Mouse (Mus musculus): ENCODE measurements around the gene Amdhd2. TPM values are rescaled to one million over a fixed set of nuclear protein-coding genes. Genes with fewer than 3 reads are reported as not detected.
A peak's percentile ranks its signal among the peaks of the same experiment; 100 is the strongest.

Gene Amdhd2
- polyA plus RNA-seq, 1 experiment: 109 TPM

DNA sequence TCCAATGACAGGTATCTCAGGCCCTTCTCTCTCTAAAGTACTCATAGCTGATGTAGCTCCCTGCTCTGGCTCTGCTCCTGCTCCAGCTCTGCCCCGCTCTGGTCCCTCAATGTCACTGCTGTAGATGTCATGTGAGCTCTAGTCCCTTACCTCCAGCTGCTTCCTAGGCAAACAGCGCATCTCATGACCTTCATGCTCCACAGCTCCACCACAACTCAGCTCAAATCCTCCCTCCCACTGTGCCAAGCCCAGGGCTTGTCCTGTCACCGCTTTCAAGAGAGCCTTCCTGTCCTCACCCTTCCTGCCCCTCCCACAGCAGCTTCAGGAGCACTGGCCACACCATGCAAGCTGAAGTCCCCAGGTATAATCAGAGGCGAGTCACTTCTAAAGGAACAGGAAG lies 36.2 kb upstream of the Amdhd2 start:
- H3K4me3 ChIP-seq (replicated peaks): peak overlapping the region; percentile 78
- H3K4me1 ChIP-seq: peaks cover 96% of the 10 kb centered on the region
- H3K9me3 ChIP-seq: no peaks in the 10 kb centered on the region
- peaks cover 44% of the 10 kb centered on the region for H3K36me3 ChIP-seq (replicated peaks; ENCODE audit: low read length)
- TF ChIP-seq GATA1 (IDR thresholded peaks at IDR 0.05; ENCODE audit: borderline replicate concordance, low read length) (no peak), FLI1 (IDR thresholded peaks at IDR 0.05; ENCODE audit: low read length) (no peak)
- H3K27me3 ChIP-seq (replicated peaks): no peaks in the 10 kb centered on the region

DNA sequence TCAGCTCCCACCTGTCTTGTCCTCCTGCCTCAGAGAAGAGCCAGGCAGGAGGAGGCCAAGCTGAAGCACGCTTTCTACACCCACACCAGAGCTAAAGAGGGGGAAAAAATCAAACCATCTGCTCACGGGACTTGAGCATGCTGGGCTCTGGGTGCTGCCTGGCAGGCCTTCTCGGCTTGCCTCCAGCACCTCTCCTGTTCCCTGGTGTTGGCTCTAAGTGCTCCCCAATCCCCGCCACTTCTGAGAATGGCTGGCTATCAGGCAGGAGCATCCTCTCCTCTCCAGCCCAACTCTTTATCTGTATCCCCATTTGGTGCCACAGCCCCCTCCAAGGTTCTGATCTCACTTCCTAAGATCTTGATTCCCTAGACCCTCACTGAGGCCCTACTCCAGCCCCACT lies 35.7 kb upstream of the Amdhd2 start:
- Histone ChIP-seq H3K4me1 (peaks cover 96% of the 10 kb centered on the region), H3K4me3 (replicated peaks) (peak overlapping the region; percentile 21), H3K27me3 (replicated peaks) (no peaks in the 10 kb centered on the region), H3K9me3 (no peaks in the 10 kb centered on the region), H3K36me3 (replicated peaks; ENCODE audit: low read length) (peaks cover 48% of the 10 kb centered on the region)
- TF ChIP-seq FLI1 (IDR thresholded peaks at IDR 0.05; ENCODE audit: low read length): no peak
- no peak for TF ChIP-seq GATA1 (IDR thresholded peaks at IDR 0.05; ENCODE audit: borderline replicate concordance, low read length)

DNA sequence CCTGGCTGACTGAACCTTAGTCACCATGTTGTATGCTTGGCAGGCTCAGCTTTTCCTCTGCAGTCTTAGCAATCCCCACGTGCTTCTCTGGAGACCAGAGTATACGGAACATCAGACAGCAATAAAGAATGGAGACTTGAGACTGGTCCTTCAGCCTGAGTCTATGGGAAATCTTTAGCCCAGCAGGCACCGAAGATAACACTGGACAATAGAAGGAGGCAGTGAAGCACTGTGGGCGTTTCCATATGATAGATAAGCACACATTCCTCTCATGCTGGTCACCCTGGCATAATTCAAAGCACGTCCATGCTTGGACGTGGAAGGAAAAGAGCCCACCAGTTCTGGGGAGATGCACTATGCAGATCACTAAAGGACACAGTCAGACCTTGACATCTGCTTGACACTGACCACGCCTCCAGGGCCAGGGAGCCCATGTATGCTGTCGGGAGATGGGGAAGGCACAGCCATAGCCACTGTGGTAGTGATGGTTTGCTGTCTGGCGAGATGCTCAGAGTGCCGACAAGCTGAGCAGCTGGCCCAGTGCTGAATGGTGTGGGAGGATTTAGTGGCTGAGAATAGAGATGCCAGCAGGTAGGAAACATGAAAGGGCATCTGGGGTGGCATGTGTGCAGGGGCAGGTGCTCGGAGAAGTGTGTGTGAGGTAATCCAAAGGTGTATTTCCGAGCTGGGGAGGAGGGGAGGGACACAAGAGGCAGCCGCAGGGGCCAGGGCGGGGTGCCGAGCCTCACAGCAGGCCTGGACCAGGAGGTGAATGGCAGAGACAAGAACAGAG lies 33.7 kb upstream of the Amdhd2 start:
- H3K4me1 ChIP-seq: peaks cover 91% of the 10 kb centered on the region
- peak overlapping the region; percentile 57 for H3K4me3 ChIP-seq (replicated peaks)
- no peak for TF ChIP-seq FLI1 (IDR thresholded peaks at IDR 0.05; ENCODE audit: low read length)
- no peak for TF ChIP-seq GATA1 (IDR thresholded peaks at IDR 0.05; ENCODE audit: borderline replicate concordance, low read length)
- H3K27me3 ChIP-seq (replicated peaks): no peaks in the 10 kb centered on the region
- H3K36me3 ChIP-seq (replicated peaks; ENCODE audit: low read length): peaks cover 58% of the 10 kb centered on the region
- H3K9me3 ChIP-seq: no peaks in the 10 kb centered on the region

DNA sequence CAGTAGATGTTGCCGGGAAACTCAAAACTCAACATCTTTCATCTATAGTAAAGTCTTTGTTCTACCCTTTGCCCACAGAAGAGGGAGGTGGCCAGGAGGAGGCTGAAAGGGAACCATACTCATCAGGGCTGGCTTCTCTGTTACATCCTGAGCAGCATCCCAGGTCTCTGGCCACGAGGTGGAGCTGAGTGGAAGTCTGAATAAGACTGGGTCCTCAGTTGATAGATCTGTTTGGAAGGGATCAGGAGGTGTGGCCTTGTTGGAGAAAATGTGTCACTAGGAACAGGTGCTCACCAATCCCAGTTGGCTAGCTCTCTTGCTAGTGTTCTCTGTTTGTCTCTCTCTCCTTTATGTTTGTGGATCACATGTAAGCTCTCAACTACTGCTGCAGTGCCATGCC lies 31.8 kb upstream of the Amdhd2 start:
- no peaks in the 10 kb centered on the region for H3K9me3 ChIP-seq
- H3K27me3 ChIP-seq (replicated peaks): no peaks in the 10 kb centered on the region
- no peak overlapping the region for H3K4me3 ChIP-seq (replicated peaks)
- peaks cover 50% of the 10 kb centered on the region for H3K36me3 ChIP-seq (replicated peaks; ENCODE audit: low read length)
- TF ChIP-seq GATA1 (IDR thresholded peaks at IDR 0.05; ENCODE audit: borderline replicate concordance, low read length): no peak
- TF ChIP-seq FLI1 (IDR thresholded peaks at IDR 0.05; ENCODE audit: low read length): no peak
- H3K4me1 ChIP-seq: peaks cover 84% of the 10 kb centered on the region

DNA sequence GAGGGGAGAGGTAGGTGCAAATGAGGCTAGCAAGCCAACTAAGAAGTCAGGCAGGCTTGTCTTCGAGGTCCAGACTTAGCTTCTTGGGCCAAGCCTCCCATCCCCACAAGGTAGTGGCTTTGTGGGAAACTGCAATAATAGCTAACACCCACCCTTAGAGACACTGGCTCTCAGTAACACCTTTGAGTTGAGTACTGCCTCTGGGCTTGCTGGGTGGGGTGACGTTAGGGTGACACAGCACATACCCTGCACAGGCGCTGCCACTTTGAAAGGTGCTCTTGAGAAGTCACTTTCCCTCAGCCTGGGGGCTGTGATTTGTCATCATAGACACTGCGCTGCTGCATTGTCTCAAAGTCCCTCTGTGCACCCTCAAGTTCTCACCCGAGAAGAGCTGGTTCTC lies 30.2 kb upstream of the Amdhd2 start:
- Histone ChIP-seq H3K4me3 (replicated peaks) (no peak overlapping the region), H3K27me3 (replicated peaks) (no peaks in the 10 kb centered on the region), H3K9me3 (no peaks in the 10 kb centered on the region), H3K4me1 (peaks cover 72% of the 10 kb centered on the region), H3K36me3 (replicated peaks; ENCODE audit: low read length) (peaks cover 57% of the 10 kb centered on the region)
- TF ChIP-seq GATA1 (IDR thresholded peaks at IDR 0.05; ENCODE audit: borderline replicate concordance, low read length) (no peak), FLI1 (IDR thresholded peaks at IDR 0.05; ENCODE audit: low read length) (no peak)

DNA sequence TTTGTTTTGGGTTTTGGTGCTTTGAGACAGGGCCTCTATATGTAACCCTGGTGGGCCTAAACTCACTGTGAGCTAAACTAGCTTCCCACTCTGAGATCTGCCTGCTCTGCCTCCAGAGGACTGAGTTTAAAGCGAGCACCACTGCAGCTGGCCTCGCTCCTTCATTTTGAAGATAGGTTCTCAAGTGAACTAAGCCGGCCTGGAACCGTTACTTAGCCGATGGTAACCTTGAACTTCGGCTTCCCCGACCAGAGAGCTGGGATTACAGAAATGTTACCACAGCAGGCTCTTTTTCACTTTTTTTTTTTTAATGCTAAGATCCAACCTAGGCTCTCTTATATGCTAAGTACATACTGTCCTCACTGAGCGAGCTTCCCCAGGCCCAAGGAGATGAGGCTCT lies 29.7 kb upstream of the Amdhd2 start:
- H3K9me3 ChIP-seq: no peaks in the 10 kb centered on the region
- H3K4me3 ChIP-seq (replicated peaks): no peak overlapping the region
- H3K27me3 ChIP-seq (replicated peaks): no peaks in the 10 kb centered on the region
- H3K4me1 ChIP-seq: peaks cover 67% of the 10 kb centered on the region
- H3K36me3 ChIP-seq (replicated peaks; ENCODE audit: low read length): peaks cover 56% of the 10 kb centered on the region
- TF ChIP-seq GATA1 (IDR thresholded peaks at IDR 0.05; ENCODE audit: borderline replicate concordance, low read length): no peak
- TF ChIP-seq FLI1 (IDR thresholded peaks at IDR 0.05; ENCODE audit: low read length): no peak

DNA sequence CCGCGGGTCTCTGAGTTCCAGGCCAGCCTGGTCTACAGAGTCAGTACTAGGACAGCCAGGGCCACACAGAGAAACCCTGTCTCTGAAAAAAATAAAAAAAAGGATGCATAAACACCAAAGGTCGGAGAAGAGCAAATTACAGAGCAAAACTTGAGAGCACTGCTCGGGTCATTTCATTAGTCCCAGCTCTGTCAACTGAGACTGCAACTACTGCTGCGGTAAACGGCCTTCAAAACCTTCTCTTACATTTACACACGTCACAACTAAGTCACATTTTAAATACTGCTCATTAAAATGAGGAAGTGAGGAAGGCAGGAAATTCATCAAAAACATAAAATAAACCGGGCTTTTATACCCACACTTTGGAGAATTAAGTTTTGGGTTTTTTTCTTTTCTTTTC lies 29.3 kb upstream of the Amdhd2 start:
- peaks cover 63% of the 10 kb centered on the region for H3K4me1 ChIP-seq
- peaks cover 55% of the 10 kb centered on the region for H3K36me3 ChIP-seq (replicated peaks; ENCODE audit: low read length)
- TF ChIP-seq GATA1 (IDR thresholded peaks at IDR 0.05; ENCODE audit: borderline replicate concordance, low read length): no peak
- H3K27me3 ChIP-seq (replicated peaks): no peaks in the 10 kb centered on the region
- no peaks in the 10 kb centered on the region for H3K9me3 ChIP-seq
- no peak overlapping the region for H3K4me3 ChIP-seq (replicated peaks)

DNA sequence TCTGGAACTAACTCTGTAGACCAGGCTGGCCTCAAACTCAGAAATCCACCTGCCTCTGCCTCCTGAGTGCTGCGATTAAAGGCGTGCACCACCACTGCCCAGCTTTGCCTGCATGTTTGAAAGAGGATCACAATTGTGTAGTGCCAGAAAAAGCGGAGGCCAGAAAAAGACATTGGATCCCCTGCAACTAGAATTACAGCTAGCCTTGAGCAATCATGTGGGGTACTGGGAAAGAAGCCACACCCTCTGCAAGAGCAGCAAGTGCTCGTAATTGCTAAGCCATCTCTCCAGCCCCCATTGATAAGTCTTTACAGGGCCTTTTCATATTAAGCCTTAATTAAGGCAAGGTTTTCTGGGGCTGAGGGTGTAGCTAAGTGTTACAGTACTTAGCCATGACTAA lies 27.9 kb upstream of the Amdhd2 start:
- peaks cover 51% of the 10 kb centered on the region for H3K36me3 ChIP-seq (replicated peaks; ENCODE audit: low read length)

DNA sequence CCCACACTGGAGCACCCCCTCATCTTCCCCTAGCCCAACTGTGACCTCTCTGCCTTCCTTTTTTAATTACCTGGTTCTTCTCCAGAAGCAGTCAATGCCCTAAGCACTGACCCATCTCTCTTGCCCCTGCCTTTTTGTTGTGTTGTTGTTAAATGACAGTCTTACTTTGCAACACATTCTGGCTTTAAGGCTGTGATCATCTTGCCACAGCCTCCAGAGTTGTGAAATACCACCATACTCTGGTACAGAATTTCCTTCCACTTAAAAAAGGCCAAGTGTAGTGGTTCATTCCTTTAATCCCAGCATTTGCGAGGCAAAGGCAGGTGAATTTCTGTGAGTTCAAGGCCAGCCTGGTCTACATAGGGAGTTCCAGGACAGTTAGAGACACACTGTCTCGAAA lies 27.4 kb upstream of the Amdhd2 start:
- peaks cover 55% of the 10 kb centered on the region for H3K36me3 ChIP-seq (replicated peaks; ENCODE audit: low read length)
- peaks cover 44% of the 10 kb centered on the region for H3K4me1 ChIP-seq
- H3K4me3 ChIP-seq (replicated peaks): no peak overlapping the region
- TF ChIP-seq FLI1 (IDR thresholded peaks at IDR 0.05; ENCODE audit: low read length) (no peak), GATA1 (IDR thresholded peaks at IDR 0.05; ENCODE audit: borderline replicate concordance, low read length) (no peak)
- H3K9me3 ChIP-seq: no peaks in the 10 kb centered on the region
- no peaks in the 10 kb centered on the region for H3K27me3 ChIP-seq (replicated peaks)

More for the DNA sequence above, 27.9 kb upstream of the Amdhd2 start:
- no peaks in the 10 kb centered on the region for H3K27me3 ChIP-seq (replicated peaks)
- H3K4me3 ChIP-seq (replicated peaks): no peak overlapping the region
- TF ChIP-seq GATA1 (IDR thresholded peaks at IDR 0.05; ENCODE audit: borderline replicate concordance, low read length) (no peak), FLI1 (IDR thresholded peaks at IDR 0.05; ENCODE audit: low read length) (no peak)
- peaks cover 49% of the 10 kb centered on the region for H3K4me1 ChIP-seq
- H3K9me3 ChIP-seq: no peaks in the 10 kb centered on the region

DNA sequence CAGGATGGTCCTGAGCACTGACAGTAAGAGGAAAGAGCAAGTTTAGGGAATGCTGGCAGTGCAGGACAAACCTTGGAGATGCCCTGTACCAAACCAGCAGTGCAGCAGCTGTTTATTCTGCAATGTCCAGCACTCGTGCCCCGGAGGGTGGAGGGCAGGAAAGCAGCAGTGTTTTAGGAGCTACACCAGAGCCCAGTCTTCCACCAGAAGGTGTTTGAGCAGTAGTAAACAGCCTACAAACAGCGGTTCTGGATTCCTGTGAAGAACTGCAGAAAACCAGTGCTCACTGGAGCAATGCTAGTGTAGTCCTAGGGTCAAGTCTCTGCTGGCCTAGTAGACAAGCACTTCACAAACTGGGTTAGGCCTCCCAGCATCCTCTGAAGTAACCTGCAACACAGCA lies 10.7 kb upstream of the Amdhd2 start:
- peaks cover 46% of the 10 kb centered on the region for H3K4me1 ChIP-seq
- TF ChIP-seq GATA1 (IDR thresholded peaks at IDR 0.05; ENCODE audit: borderline replicate concordance, low read length): no peak
- TF ChIP-seq FLI1 (IDR thresholded peaks at IDR 0.05; ENCODE audit: low read length): no peak

More for the DNA sequence above, 10.7 kb upstream of the Amdhd2 start:
- Histone ChIP-seq H3K36me3 (replicated peaks; ENCODE audit: low read length) (peaks cover 9% of the 10 kb centered on the region), H3K27me3 (replicated peaks) (no peaks in the 10 kb centered on the region), H3K9me3 (no peaks in the 10 kb centered on the region), H3K4me3 (replicated peaks) (no peak overlapping the region)
